Mouse (Mus musculus): ENCODE measurements at regions not wholly inside any gene's neighbourhood (a gene's known extent, or its start where the extent isn't known, plus 50 kb on each side); places are given as distances from the start of the nearest gene placed in this dataset.

GRCm38 (mm10) chr8:89914076-89914475 lies 434.1 kb downstream of the Tox3 start:
- no peak overlapping the region for H3K27ac ChIP-seq (ENCODE audit: insufficient read depth, low read depth, low read length)
- TF ChIP-seq CTCF (IDR thresholded peaks at IDR 0.05; ENCODE audit: extremely low read depth, insufficient read length, insufficient replicate concordance, low read depth, low read length), result no peak
- no peak for TF ChIP-seq POLR2A (IDR thresholded peaks at IDR 0.05; ENCODE audit: low read depth, low read length)
- WGBS, result 86% methylated on average over 6 of the region's 6 CpGs
- H3K36me3 ChIP-seq (ENCODE audit: control insufficient read depth, insufficient read depth, low read length), result no peaks in the 10 kb centered on the region
- H3K27me3 ChIP-seq (ENCODE audit: control insufficient read depth, insufficient read depth, low read length), result no peaks in the 10 kb centered on the region
- H3K4me3 ChIP-seq (ENCODE audit: low read depth, low read length), result no peak overlapping the region
- no peaks in the 10 kb centered on the region for H3K4me1 ChIP-seq (ENCODE audit: control insufficient read depth, insufficient read depth, insufficient read length, low read length)

GRCm38 (mm10) chr8:89906200-89906599 lies 441.9 kb downstream of the Tox3 start:
- no peaks in the 10 kb centered on the region for H3K4me1 ChIP-seq (ENCODE audit: control insufficient read depth, insufficient read depth, insufficient read length, low read length)
- no peak overlapping the region for H3K27ac ChIP-seq (ENCODE audit: insufficient read depth, low read depth, low read length)
- WGBS, result 67% methylated on average over 6 of the region's 6 CpGs
- H3K4me3 ChIP-seq (ENCODE audit: low read depth, low read length), result no peak overlapping the region
- no peaks in the 10 kb centered on the region for H3K27me3 ChIP-seq (ENCODE audit: control insufficient read depth, insufficient read depth, low read length)
- no peaks in the 10 kb centered on the region for H3K36me3 ChIP-seq (ENCODE audit: control insufficient read depth, insufficient read depth, low read length)
- TF ChIP-seq CTCF (IDR thresholded peaks at IDR 0.05; ENCODE audit: extremely low read depth, insufficient read length, insufficient replicate concordance, low read depth, low read length) (no peak), POLR2A (IDR thresholded peaks at IDR 0.05; ENCODE audit: low read depth, low read length) (no peak)

DNA sequence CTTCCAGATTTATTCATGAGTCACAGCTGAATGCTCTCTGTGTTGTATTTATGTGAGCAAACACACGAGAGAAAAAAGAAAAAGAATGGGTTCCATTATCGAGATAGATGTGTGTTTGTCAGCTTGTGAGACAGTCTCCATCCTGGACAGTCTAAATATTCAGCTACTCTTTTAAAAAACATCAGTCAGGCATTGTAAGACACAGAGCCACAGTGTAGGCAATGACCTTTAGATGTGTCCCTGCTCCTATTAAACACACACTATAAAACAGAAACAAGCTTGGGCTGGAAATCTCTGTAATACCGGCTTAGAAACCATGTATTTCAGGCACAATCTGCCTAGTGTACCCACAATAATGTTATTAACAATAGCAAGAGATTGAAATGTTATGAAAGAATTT lies 442.6 kb downstream of the Tox3 start:
- 65% methylated on average over 3 of the region's 3 CpGs for WGBS
- H3K4me1 ChIP-seq (ENCODE audit: control insufficient read depth, insufficient read depth, insufficient read length, low read length), result no peaks in the 10 kb centered on the region
- H3K27me3 ChIP-seq (ENCODE audit: control insufficient read depth, insufficient read depth, low read length), result no peaks in the 10 kb centered on the region
- no peak overlapping the region for H3K4me3 ChIP-seq (ENCODE audit: low read depth, low read length)
- TF ChIP-seq POLR2A (IDR thresholded peaks at IDR 0.05; ENCODE audit: low read depth, low read length), result no peak
- TF ChIP-seq CTCF (IDR thresholded peaks at IDR 0.05; ENCODE audit: extremely low read depth, insufficient read length, insufficient replicate concordance, low read depth, low read length), result no peak
- H3K27ac ChIP-seq (ENCODE audit: insufficient read depth, low read depth, low read length), result no peak overlapping the region
- no peaks in the 10 kb centered on the region for H3K36me3 ChIP-seq (ENCODE audit: control insufficient read depth, insufficient read depth, low read length)

- Histone ChIP-seq H3K4me1 (ENCODE audit: control insufficient read depth, insufficient read depth, insufficient read length, low read length) (no peaks in the 10 kb centered on the region), H3K4me3 (ENCODE audit: low read depth, low read length) (no peak overlapping the region), H3K36me3 (ENCODE audit: control insufficient read depth, insufficient read depth, low read length) (no peaks in the 10 kb centered on the region), H3K27ac (ENCODE audit: insufficient read depth, low read depth, low read length) (no peak overlapping the region), H3K27me3 (ENCODE audit: control insufficient read depth, insufficient read depth, low read length) (no peaks in the 10 kb centered on the region)
- no peak for TF ChIP-seq POLR2A (IDR thresholded peaks at IDR 0.05; ENCODE audit: low read depth, low read length)
- no peak for TF ChIP-seq CTCF (IDR thresholded peaks at IDR 0.05; ENCODE audit: extremely low read depth, insufficient read length, insufficient replicate concordance, low read depth, low read length)
- WGBS, result 60% methylated on average over 1 of the region's 1 CpGs
Measured at GRCm38 (mm10) chr8:89903346-89903745, 444.8 kb downstream of the Tox3 start.

DNA sequence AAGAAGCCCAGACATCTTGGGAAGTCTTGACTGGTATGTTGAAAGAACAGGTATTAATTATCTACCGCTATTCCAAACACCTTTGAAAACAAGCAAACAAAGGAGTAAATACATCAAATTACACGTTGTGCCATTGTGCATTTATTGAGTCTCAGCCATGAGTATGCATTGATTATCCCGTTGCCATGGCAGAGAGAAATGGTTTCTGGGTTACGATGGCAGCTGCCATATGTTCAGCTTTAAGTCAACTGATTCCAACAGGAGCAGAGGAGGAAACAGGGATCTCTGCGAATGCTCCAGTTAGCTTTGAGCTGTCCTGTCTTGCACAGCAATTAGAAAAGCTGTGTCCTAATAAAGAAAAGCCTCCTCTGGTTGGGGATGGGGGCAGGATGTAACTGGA lies 475.4 kb downstream of the Tox3 start:
- no peaks in the 10 kb centered on the region for H3K36me3 ChIP-seq (ENCODE audit: control insufficient read depth, insufficient read depth, low read length)
- WGBS, result 58% methylated on average over 5 of the region's 5 CpGs
- TF ChIP-seq POLR2A (IDR thresholded peaks at IDR 0.05; ENCODE audit: low read depth, low read length), result no peak
- no peak for TF ChIP-seq CTCF (IDR thresholded peaks at IDR 0.05; ENCODE audit: extremely low read depth, insufficient read length, insufficient replicate concordance, low read depth, low read length)
- H3K27ac ChIP-seq (ENCODE audit: insufficient read depth, low read depth, low read length), result no peak overlapping the region
- no peak overlapping the region for H3K4me3 ChIP-seq (ENCODE audit: low read depth, low read length)
- H3K27me3 ChIP-seq (ENCODE audit: control insufficient read depth, insufficient read depth, low read length), result no peaks in the 10 kb centered on the region
- H3K4me1 ChIP-seq (ENCODE audit: control insufficient read depth, insufficient read depth, insufficient read length, low read length), result no peaks in the 10 kb centered on the region

DNA sequence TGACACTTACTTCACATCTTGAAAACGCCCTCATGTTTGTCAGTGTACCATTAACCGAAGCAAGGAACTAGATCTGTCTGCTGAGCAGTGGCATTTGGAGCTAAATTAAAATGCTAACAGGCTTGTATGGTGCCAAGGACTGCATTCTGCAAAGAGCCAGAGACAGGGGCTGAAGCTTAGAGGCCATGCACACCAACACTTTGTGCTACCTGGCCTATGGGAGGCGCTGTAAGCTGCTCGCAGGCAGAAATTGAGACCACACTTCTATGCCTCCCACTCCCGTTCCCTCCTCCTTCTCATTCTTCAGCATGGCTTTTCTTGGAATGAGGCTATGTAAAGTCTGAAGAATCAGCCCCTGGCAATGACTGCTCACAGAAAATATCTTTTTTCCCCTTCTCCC lies 476.2 kb downstream of the Tox3 start:
- Histone ChIP-seq H3K27me3 (ENCODE audit: control insufficient read depth, insufficient read depth, low read length) (no peaks in the 10 kb centered on the region), H3K27ac (ENCODE audit: insufficient read depth, low read depth, low read length) (no peak overlapping the region), H3K36me3 (ENCODE audit: control insufficient read depth, insufficient read depth, low read length) (no peaks in the 10 kb centered on the region), H3K4me3 (ENCODE audit: low read depth, low read length) (no peak overlapping the region), H3K4me1 (ENCODE audit: control insufficient read depth, insufficient read depth, insufficient read length, low read length) (no peaks in the 10 kb centered on the region)
- TF ChIP-seq CTCF (IDR thresholded peaks at IDR 0.05; ENCODE audit: extremely low read depth, insufficient read length, insufficient replicate concordance, low read depth, low read length) (no peak), POLR2A (IDR thresholded peaks at IDR 0.05; ENCODE audit: low read depth, low read length) (no peak)
- WGBS, result 75% methylated on average over 5 of the region's 5 CpGs

- no peak overlapping the region for H3K4me3 ChIP-seq (ENCODE audit: low read depth, low read length)
- WGBS, result 84% methylated on average over 3 of the region's 3 CpGs
- TF ChIP-seq CTCF (IDR thresholded peaks at IDR 0.05; ENCODE audit: extremely low read depth, insufficient read length, insufficient replicate concordance, low read depth, low read length), result no peak
- no peak for TF ChIP-seq POLR2A (IDR thresholded peaks at IDR 0.05; ENCODE audit: low read depth, low read length)
- H3K4me1 ChIP-seq (ENCODE audit: control insufficient read depth, insufficient read depth, insufficient read length, low read length), result no peaks in the 10 kb centered on the region
- no peaks in the 10 kb centered on the region for H3K27me3 ChIP-seq (ENCODE audit: control insufficient read depth, insufficient read depth, low read length)
- no peaks in the 10 kb centered on the region for H3K36me3 ChIP-seq (ENCODE audit: control insufficient read depth, insufficient read depth, low read length)
- H3K27ac ChIP-seq (ENCODE audit: insufficient read depth, low read depth, low read length), result no peak overlapping the region
Measured at GRCm38 (mm10) chr8:89859813-89860212, 488.3 kb downstream of the Tox3 start.

Data from small intestine, adult 2 months (tissue).